Mouse (Mus musculus) forebrain, embryonic 14.5 days (tissue): ENCODE data around the gene Rai1. TPM values are rescaled to one million over a fixed set of nuclear protein-coding genes. Genes with fewer than 3 reads are reported as not detected.
A peak's percentile ranks its signal among the peaks of the same experiment; 100 is the strongest.

Experiments used
- ATAC-seq: fragments of 200-750 bp; cut with Nextera tagmentation; 2 replicates; pipeline ENCODE4 v1.8.0; 2017; ENCODE audit warnings: mild to moderate bottlenecking, moderate library complexity
- DNase-seq: peaks from one replicate; pipeline ENCODE4 v3.0.0-alpha.2; 2015; ENCODE audit warnings: low spot score
- H3K27ac ChIP-seq: fragments of 300-500 bp; sonication (generic); 2 replicates; pipeline ENCODE4 v1.5.1; 2014; ENCODE audit warnings: low read depth, mild to moderate bottlenecking, control low read depth, low read length, moderate library complexity
- H3K27me3 ChIP-seq: fragments of 300-500 bp; sonication (generic); replicated peaks from 2 replicates; pipeline ENCODE4 v1.6.1; 2014; ENCODE audit warnings: low read length, control low read depth, mixed read lengths; ENCODE audit not compliant: control insufficient read depth, insufficient read depth
- H3K36me3 ChIP-seq: fragments of 300-500 bp; sonication (generic); 2 replicates; pipeline ENCODE4 v1.6.1; 2014; ENCODE audit warnings: low read length, control low read depth; ENCODE audit not compliant: control insufficient read depth, insufficient read depth
- H3K4me1 ChIP-seq: fragments of 300-500 bp; sonication (generic); 2 replicates; pipeline ENCODE4 v1.6.1; 2014; ENCODE audit warnings: antibody characterized with exemption, low read length, control low read depth; ENCODE audit not compliant: control insufficient read depth, insufficient read depth
- H3K4me2 ChIP-seq: fragments of 300-500 bp; sonication (generic); 2 replicates; pipeline ENCODE4 v1.6.1; 2014; ENCODE audit warnings: mild to moderate bottlenecking, control low read depth, low read length
- H3K4me3 ChIP-seq: fragments of 300-500 bp; sonication (generic); 2 replicates; pipeline ENCODE4 v1.5.1; 2014; ENCODE audit warnings: low read depth, low read length, control low read depth
- H3K9ac ChIP-seq: fragments of 300-500 bp; sonication (generic); 2 replicates; pipeline ENCODE4 v1.6.1; 2014; ENCODE audit warnings: mild to moderate bottlenecking, low read length, control low read depth, moderate library complexity
- H3K9me3 ChIP-seq: fragments of 300-500 bp; sonication (generic); replicated peaks from 2 replicates; pipeline ENCODE4 v1.6.1; 2016; ENCODE audit warnings: low read length, control low read depth, mixed read lengths; ENCODE audit not compliant: control insufficient read depth
- WGBS: fragments of 180-500 bp; shearing (Covaris S2); extraction: QIAGEN DNeasy Blood & Tissue Kit; methylation state at CpG from one replicate; pipeline ENCODE4 v1.1.7; 2014; 5-methylcytosine and 5-hydroxymethylcytosine counted together
- polyA plus RNA-seq: library from polyadenylated mRNA; unstranded; fragments of >200 nt; fragmentation: Nextera tagmentation; extraction: Ambion mirVana; gene quantifications from 2 replicates; pipeline ENCODE4 v1.2.1, GENCODE M21; 2014

The Rai1 gene
- polyA plus RNA-seq, 1 experiment from 2014 or later: 26.4 TPM

- Histone ChIP-seq H3K9ac (no peak overlapping the region), H3K4me2 (peak overlapping the region; percentile 85; the same call in 1 of the 2 replicates), H3K9me3 (no peaks in the 10 kb centered on the region), H3K27ac (no peak overlapping the region), H3K4me3 (no peak overlapping the region), H3K4me1 (peaks cover 31% of the 10 kb centered on the region), H3K27me3 (no peaks in the 10 kb centered on the region), H3K36me3 (peaks cover 36% of the 10 kb centered on the region)
- WGBS: 86% methylated on average over 4 of the region's 4 CpGs
- DNase-seq (no peak), ATAC-seq (no peak)
Observed at GRCm38 (mm10) chr11:60143086-60143485, 38.3 kb downstream of the Rai1 start.

GRCm38 (mm10) chr11:60146170-60146569, 41.4 kb downstream of the Rai1 start:
- peaks cover 25% of the 10 kb centered on the region for H3K4me1 ChIP-seq
- no peak for ATAC-seq
- H3K4me3 ChIP-seq: no peak overlapping the region

GRCm38 (mm10) chr11:60148591-60148990, 43.8 kb downstream of the Rai1 start:
- no peaks in the 10 kb centered on the region for H3K9me3 ChIP-seq
- ATAC-seq (no peak), DNase-seq (no peak)
- H3K4me3 ChIP-seq: no peak overlapping the region
- H3K9ac ChIP-seq: no peak overlapping the region
- WGBS: 82% methylated on average over 5 of the region's 5 CpGs
- 0 out of 2 replicates have a peak, but pooled peaks cover 2% of the 10 kb centered on the region for H3K4me1 ChIP-seq
- no peak overlapping the region for H3K27ac ChIP-seq
- H3K27me3 ChIP-seq: no peaks in the 10 kb centered on the region
- H3K4me2 ChIP-seq: no peak overlapping the region
- peaks cover 54% of the 10 kb centered on the region for H3K36me3 ChIP-seq

More at GRCm38 (mm10) chr11:60146170-60146569, 41.4 kb downstream of the Rai1 start:
- no peak overlapping the region for H3K27ac ChIP-seq
- H3K9me3 ChIP-seq: no peaks in the 10 kb centered on the region
- no peak overlapping the region for H3K4me2 ChIP-seq
- no peak for DNase-seq
- no peak overlapping the region for H3K9ac ChIP-seq
- no peaks in the 10 kb centered on the region for H3K27me3 ChIP-seq
- 75% methylated on average over 4 of the region's 4 CpGs for WGBS
- peaks cover 47% of the 10 kb centered on the region for H3K36me3 ChIP-seq

- ATAC-seq (no peak), DNase-seq (no peak)
- Histone ChIP-seq H3K4me3 (no peak overlapping the region), H3K27me3 (no peaks in the 10 kb centered on the region), H3K4me1 (0 out of 2 replicates have a peak, but pooled peaks cover 2% of the 10 kb centered on the region), H3K27ac (no peak overlapping the region), H3K9me3 (no peaks in the 10 kb centered on the region), H3K36me3 (peaks cover 50% of the 10 kb centered on the region), H3K9ac (no peak overlapping the region), H3K4me2 (no peak overlapping the region)
- WGBS: 80% methylated on average over 3 of the region's 3 CpGs
Observed at GRCm38 (mm10) chr11:60149086-60149485, 44.3 kb downstream of the Rai1 start.

GRCm38 (mm10) chr11:60150677-60151076, 45.9 kb downstream of the Rai1 start:
- Histone ChIP-seq H3K27me3 (no peaks in the 10 kb centered on the region), H3K4me2 (no peak overlapping the region), H3K36me3 (peaks cover 46% of the 10 kb centered on the region), H3K4me1 (peaks cover 3% of the 10 kb centered on the region; the same call in 1 of the 2 replicates), H3K27ac (no peak overlapping the region), H3K9me3 (no peaks in the 10 kb centered on the region), H3K9ac (no peak overlapping the region), H3K4me3 (no peak overlapping the region)
- ATAC-seq (no peak), DNase-seq (no peak)
- WGBS: 76% methylated on average over 3 of the region's 3 CpGs

- H3K4me3 ChIP-seq: no peak overlapping the region
- peaks cover 3% of the 10 kb centered on the region; the same call in 1 of the 2 replicates for H3K4me1 ChIP-seq
- DNase-seq (no peak), ATAC-seq (no peak)
- no peaks in the 10 kb centered on the region for H3K27me3 ChIP-seq
- no peaks in the 10 kb centered on the region for H3K9me3 ChIP-seq
- H3K9ac ChIP-seq: no peak overlapping the region
- H3K27ac ChIP-seq: no peak overlapping the region
- WGBS: 79% methylated on average over 1 of the region's 1 CpGs
- H3K36me3 ChIP-seq: peaks cover 43% of the 10 kb centered on the region
- no peak overlapping the region for H3K4me2 ChIP-seq
Observed at GRCm38 (mm10) chr11:60152339-60152738, 47.5 kb downstream of the Rai1 start.

- WGBS: 81% methylated on average over 3 of the region's 3 CpGs
- no peak overlapping the region for H3K4me2 ChIP-seq
- H3K36me3 ChIP-seq: peaks cover 34% of the 10 kb centered on the region; the same call in 1 of the 2 replicates
- H3K9me3 ChIP-seq: no peaks in the 10 kb centered on the region
- peaks cover 3% of the 10 kb centered on the region; the same call in 1 of the 2 replicates for H3K4me1 ChIP-seq
- no peak overlapping the region for H3K4me3 ChIP-seq
- H3K27me3 ChIP-seq: no peaks in the 10 kb centered on the region
- ATAC-seq (no peak), DNase-seq (no peak)
- 0 out of 2 replicates have a peak overlapping the region, but pooled peaks have one; percentile 9 for H3K27ac ChIP-seq
- H3K9ac ChIP-seq: no peak overlapping the region
Observed at GRCm38 (mm10) chr11:60153936-60154335, 49.1 kb downstream of the Rai1 start.

- ATAC-seq (no peak), DNase-seq (no peak)
- Histone ChIP-seq H3K9ac (peak overlapping the region; percentile 25; the same call in 1 of the 2 replicates), H3K27ac (peak overlapping the region; percentile 74), H3K27me3 (no peaks in the 10 kb centered on the region), H3K9me3 (no peaks in the 10 kb centered on the region), H3K4me2 (no peak overlapping the region), H3K4me1 (peaks cover 5% of the 10 kb centered on the region; the same call in 1 of the 2 replicates), H3K4me3 (no peak overlapping the region), H3K36me3 (peaks cover 37% of the 10 kb centered on the region)
- 48% methylated on average over 5 of the region's 5 CpGs for WGBS
Observed at GRCm38 (mm10) chr11:60155690-60156089, 50.9 kb downstream of the Rai1 start.

GRCm38 (mm10) chr11:60158271-60158670, 53.5 kb downstream of the Rai1 start:
- Histone ChIP-seq H3K9me3 (no peaks in the 10 kb centered on the region), H3K9ac (no peak overlapping the region), H3K4me1 (peaks cover 19% of the 10 kb centered on the region), H3K36me3 (peaks cover 37% of the 10 kb centered on the region), H3K27ac (peak overlapping the region; percentile 9; the same call in 1 of the 2 replicates), H3K27me3 (no peaks in the 10 kb centered on the region), H3K4me3 (no peak overlapping the region), H3K4me2 (no peak overlapping the region)
- ATAC-seq (no peak), DNase-seq (peak; percentile 30)
- WGBS: 84% methylated on average over 4 of the region's 4 CpGs
